Mouse (Mus musculus) lung, adult 18-20 months (tissue): ENCODE results near the gene Stat4.
"Not testable (repeated sequence)": the region's sequence is repeated elsewhere in the genome, so short reads cannot be mapped to it uniquely, and the experiment has no call there.

Experiments
- DNase-seq, 2 experiments: peaks; one replicate each; pipeline ENCODE4 v3.0.0; 2022; ENCODE audit warnings: mixed read lengths in 2 of 2

Stat4 gene

DNA sequence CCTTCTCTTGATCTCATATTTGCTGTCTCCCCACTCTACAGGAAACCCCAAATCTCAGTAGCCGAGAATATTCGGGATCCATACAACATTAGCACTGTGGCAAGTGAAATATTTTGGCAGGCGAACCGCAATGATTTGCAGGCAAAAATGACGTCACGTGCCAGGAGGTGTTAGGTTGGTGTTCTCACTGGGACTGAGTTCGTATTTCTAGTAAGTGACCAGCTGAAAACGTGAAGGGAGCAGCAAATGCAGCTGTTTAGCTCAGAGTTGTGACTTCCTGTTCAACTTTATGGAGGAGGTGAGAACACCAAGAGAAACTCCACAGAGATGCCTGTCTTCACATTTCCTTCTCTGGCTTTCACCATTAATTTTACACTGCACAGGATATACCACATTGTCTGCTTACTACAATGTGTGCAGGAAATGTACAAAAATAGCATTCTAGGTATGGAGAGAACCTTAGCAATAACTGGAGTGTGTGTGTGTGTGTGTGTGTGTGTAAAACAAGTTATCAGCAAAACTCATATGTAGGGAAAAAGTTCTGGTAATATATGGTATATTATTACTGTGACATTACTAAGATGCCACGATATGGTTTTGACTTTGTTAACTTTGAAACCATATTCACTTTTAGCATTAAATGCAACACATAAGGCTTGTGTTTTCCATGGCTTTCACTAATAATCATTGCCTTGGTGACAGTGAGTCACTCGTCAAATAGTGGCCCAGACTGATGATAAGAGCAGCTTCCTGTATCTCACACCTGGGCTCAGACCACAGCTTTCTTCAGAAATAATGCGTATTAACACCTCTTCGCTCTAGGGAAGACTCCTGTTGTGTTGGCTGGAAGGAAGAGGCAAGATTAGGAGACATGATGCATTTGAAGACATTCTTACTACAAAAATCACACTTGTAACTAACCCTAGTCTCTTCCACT, 48.1 kb downstream of the Stat4 start:
- peak in 1 of 2 experiments; percentile 2 for DNase-seq

DNA sequence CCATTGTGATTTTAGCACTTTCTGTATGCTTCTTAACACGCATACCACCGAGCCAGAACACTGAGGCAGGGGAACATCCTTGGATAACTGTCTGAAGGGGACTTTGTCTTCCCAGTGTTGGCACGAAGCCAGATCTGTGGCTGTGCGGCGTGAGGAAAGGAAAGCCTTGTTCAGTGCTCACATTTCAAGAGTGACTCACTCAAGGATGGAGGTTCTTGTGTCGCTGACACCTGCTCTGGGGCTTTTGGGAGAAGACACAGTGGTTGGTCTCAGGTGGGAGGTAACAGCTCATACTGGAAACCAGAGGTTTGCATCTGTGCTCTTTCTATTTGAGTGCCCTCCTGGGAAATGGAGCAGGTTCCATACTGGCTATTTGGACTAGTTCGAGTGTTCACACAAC, 52.2 kb downstream of the Stat4 start:
- DNase-seq = peak in 1 of 2 experiments; percentile 5

DNA sequence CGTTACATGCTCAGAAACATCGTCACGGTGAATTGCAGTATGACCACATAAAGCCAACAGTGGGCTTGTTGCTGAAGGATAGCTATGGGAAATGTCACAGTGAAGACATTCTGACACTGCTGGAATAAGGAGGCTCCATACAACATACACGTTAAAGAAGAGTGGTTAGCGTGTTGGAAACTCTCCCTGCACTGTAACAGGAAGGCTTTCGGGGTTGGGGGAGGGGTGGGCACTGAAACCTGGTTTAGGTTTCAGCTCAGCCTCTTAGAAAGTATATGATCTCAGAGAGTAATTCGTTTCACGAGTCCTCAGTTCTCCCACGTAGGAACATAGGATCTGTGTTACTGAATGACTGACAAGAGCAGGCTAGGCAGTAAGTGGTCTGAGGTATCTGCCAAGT, 52.7 kb downstream of the Stat4 start:
- no peak for DNase-seq

DNA sequence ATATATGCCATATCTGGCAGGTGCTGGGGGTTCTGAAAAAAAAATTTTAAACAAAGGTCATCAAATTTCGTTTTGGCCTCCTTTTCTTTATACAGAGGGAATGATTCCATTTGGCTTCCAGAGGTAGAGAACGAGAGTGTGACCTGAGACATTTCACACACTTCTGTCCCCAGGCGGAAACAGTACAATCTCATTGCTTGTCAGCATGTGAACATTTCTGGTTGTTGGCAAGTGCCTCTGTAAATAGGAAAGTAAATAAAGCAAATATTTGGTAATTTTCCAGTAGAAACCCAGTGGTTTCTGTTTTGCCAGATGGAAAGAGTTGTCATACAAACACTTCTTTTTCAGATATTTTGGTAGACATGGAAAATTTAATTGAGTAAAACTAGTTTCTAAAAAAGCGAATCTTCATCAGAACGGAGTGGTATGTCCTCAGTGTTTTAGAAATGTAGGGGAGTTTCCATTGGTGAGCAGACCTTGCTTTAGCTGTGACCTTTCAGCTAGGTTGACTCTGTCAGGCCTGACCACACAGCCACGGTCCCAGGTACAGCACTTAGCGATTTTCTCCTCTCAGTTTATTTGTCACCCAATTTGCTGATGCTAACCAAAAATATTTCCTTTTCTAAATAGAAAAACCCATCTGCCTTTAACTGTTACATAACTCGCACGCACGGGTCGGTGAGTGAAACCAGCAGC, 53.6 kb downstream of the Stat4 start:
- DNase-seq = peak in 1 of 2 experiments; percentile 28

DNA sequence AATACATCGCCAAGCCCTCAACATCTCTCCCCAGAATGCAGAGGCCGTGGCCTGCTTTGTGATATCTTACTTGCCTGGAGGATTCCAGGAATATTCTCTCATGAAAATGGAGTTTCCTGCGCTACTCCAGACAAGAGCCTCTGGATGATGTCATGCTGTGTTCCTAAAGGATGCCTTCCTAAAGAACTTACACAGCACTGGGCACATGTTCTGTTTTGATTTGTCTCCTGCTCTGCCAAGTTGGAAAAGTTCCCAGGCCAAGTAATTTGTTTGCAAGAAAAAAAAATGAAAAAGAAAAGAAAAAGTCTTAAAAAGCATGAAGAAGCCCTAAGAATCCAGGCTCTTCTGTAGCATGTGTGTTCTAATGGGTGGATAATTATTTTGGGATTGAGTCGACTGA, 56.2 kb downstream of the Stat4 start:
- no peak for DNase-seq

DNA sequence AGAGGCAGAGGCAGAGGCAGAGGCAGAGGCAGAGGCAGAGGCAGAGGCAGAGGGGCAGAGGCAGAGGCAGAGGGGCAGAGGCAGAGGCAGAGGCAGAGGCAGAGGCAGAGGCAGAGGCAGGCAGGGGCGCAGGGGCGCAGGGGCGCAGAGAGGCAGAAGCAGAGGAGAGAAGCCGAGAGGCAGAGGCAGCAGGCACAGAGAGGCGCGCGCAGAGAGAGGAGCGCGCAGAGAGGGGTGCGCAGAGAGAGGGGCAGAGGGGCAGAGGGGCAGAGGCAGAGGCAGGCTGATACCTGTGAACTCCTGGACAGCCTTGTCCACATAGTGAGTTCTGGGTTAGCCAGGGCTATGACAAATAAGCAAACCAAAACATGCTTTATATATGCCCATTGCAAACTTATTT, 59.9 kb downstream of the Stat4 start:
- DNase-seq = not testable (repeated sequence)

DNA sequence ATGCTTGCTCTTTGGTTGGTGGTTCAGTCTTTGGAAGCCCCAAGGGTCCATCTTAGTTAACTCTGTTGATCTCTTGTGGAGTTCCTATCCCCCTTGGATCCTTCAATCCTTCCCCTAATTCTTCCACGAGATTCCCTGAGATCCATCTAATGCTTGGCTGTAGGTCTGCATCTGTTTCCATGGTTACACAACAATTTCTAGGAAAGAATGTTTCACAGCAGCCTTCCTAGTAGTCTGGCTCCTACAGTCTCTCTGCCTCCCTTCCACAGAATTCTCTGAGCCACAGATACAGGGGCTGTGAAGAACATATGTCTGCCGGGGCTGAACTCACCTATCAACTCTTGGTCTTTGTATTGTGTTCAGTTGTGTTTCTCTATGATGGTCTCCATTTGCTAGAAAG, 61.8 kb downstream of the Stat4 start:
- DNase-seq = no peak

DNA sequence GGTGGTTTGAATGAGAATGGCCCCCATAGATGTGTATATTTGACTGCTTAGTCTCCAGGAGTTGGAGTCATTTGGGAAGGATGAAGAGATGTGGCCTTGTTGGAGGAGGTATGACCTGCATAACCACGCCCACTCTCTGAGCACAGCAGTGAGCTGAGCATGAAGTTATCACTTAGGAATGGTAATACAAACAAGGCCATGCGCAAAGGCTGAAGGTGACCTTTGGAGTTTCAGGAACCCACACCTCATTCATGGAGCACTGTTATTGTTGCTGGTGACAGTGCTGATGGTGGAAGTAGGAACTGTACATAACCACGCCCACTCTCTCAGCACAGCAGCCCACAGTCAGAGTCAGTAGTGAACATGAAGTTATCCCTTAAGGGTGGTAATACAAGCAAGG, 62.9 kb downstream of the Stat4 start:
- no peak for DNase-seq

DNA sequence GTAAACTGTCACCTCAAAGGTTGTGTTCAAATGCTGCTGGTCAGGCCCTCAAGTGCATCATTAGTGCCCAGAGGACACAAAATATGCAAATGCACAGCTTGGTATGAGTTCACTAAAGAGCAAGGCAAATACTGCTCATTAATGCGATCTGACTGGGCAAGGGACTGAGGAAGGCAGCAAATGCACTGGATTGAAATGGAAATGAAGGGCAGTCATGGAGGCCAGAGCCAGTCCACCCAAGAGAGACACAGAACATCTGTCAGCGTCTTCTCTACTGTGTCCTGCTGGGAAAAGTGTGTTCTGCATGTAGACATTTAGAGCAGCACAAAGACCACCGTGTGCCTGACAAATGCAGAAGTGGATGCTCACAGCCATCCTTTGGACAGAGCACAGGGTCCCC, 64.6 kb downstream of the Stat4 start:
- DNase-seq = no peak

DNA sequence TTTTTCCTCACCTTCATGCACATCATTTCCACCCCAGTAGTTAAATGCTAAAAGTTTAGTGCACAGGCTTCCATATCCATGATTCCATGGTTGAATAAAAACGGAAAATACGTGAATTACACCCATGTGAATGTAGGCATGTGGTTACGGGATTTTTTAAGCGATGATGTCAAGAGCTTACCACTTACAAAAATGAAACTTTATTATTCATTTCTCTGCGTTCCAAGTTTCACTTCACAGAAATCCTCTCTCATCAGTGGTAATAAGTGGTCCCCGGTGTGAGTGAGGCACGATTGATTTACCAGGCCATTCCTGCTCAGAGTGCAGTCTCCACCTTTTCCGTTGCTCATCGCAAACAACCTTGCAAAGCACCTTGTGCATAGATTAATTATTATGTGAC, 66.0 kb downstream of the Stat4 start:
- no peak for DNase-seq

DNA sequence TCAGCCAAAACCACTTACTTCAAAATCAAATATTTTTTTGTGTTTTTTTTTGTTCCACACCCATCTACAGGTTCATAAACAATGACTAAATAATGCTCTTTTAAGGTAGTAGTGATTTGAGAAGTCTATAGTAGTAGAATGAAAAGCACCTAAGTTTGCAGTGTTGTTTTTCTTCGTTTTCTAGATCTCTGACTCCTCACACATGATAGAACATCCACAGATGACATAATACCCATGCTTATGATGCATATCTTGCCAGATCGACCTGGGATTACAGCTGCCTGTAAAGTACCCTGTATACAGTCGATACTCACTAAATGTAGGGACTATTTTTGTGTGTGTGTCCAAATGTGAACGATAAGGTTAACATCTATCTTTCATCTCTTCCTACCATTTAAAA, 69.0 kb downstream of the Stat4 start:
- no peak for DNase-seq

DNA sequence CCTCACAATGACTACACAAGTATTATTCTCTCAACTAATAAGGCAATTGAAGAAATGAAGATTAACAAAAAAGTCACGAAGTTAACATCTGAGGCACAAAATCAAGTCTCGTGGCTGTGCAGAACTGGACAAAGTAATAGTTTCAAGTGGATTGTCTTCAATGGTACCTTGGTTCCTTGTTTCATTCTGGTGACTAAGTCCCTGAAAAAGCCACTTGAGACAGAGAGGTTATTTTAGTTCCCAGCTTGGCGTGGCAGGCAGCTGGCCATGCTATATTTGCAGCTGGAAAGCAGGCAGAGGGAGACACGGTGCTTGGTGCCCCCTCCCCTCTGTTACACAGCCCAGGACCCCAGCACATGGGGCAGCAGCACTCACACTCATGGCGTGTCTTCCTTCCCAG, 70.2 kb downstream of the Stat4 start:
- DNase-seq = peak; percentile 12 to 28

DNA sequence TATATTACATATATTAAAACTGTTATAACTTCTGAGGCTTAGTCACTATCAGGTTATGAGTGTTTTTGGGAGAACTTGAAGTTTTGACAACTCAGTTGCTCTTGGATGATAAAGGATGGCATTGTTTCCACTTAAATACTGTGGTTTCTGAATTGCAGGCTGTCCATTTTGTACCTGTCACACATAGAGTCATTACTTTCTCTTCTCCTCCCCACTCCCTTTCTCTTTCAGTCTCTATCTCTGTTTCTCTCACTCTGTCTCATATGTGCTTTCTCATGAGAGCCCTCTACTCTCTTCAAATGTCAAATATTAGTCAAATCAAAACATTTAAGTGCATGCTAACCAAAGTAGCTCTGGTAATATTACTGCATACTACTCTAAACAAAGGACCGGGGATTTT, 79.3 kb downstream of the Stat4 start:
- DNase-seq = no peak

DNA sequence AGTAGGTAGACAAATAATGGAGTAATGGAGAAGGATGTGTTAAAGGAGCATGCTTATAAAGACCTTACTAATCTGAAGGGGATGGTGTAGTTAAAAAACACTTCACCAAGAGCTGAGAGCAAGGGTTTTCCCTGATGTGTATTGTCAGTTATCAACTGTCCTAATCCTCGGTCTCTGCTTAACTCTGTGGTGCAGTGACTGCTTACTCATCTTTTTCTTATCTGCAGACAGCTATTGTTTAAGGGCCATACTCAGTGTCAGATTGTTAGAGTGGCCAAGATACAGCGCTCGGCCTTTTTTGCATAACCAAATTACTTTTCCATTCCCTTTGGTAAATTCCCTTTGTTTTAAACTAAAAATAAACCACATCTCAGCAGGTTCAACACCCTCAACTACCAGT, 79.7 kb downstream of the Stat4 start:
- no peak for DNase-seq

DNA sequence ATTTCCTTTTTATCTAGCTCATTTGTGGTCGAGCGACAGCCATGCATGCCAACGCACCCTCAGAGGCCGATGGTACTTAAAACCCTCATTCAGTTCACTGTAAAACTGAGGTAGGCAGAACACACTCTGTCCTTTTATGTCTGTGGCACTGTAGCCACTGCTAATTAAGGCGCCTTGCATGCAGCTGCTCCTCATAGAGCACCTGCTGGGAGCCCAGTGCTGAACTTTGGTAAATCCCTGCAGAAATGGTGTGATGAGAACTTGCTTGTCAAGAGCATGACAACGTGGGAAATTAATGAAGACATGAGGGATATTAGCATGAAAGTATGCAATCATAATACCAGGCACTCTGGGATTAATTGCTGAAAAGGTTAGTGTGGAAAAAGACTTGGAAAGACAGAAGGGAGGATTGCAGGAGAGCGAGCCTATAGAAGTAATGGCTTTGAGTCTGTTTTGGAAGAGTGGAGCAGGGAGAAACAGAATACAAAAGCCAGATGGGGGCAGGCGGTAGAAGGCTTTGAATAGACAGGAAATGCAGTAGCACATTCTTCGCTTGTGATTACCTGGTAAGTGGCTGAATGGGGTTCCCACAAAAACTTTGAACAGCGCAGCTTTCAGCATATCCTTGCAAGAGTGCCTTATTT, 92.9 kb downstream of the Stat4 start:
- no peak for DNase-seq

DNA sequence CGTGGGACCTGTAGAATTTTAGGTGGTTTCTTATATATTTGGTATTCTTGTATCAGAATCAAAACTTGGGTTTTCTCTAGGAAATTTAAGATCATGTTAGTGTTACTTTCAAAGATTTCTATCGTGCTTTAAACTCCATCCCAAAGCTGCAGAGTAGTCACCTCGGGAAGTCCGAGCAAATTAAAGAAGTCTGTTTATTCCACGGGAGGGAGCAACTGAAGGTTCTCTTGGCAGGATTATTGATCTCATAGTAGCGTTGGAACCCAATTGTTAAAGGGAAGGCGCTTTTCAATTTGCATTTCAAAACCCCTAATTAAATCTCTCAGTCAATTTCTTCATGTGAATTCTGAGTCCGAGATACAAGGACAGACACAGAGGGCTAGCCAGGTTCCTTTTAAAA, 93.4 kb downstream of the Stat4 start:
- DNase-seq = no peak

DNA sequence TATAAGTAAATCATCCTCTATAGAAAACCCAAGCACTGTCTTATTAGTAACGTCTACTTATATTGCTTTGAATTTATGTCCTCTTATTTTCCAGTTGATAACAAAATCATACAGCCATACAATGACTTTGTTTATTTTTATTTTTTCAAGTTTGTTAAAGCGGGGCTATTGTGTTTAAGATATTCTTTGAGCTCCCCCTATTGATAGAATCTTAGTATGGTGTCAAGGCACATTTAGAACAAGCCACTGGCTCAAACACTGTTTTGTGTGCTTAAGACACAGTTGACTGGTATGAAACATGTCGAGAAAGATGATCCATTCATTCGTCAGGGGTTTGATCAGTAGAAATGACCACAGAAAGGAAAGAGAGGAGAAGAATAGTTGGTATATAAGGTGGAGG, 99.3 kb downstream of the Stat4 start:
- no peak for DNase-seq

DNA sequence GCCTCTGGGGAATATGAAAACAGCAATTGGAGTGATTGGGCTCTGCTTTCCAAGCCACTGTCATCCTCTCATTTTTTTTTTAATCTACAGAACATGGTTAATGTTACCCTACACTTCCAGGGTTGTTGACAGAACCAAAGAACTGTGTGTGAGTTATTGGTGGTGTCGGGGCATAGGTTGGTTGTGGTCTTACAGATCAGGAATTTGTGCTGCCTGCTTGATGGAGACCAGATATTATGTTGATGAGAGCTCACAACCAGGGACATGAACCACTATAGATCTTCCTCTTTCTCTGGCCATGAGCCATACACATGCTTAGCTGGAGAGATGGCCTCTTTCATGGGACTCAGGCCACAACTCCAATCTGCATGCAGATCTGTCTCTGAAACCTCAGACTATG, 100.2 kb downstream of the Stat4 start:
- DNase-seq = no peak

DNA sequence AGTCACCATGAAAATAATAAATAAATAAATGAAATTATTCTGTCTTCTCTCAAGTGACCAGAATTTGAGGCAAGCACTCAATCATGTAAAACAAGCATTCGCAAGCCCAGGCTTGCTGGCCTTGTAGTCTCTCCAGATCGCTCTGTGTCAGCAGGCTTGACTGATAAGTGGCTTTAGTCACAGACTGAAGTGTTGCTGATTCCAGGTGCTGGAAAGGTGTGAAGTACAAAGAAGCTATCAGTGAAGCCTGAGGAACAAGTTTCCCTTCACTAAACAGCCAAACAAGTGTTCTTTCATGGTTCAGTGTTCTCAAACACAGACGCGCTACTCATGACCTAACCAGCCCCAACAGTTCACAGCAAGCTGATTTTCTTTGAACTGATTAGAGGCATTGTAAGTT, 101.7 kb downstream of the Stat4 start:
- peak in 1 of 2 experiments; percentile 31 for DNase-seq

DNA sequence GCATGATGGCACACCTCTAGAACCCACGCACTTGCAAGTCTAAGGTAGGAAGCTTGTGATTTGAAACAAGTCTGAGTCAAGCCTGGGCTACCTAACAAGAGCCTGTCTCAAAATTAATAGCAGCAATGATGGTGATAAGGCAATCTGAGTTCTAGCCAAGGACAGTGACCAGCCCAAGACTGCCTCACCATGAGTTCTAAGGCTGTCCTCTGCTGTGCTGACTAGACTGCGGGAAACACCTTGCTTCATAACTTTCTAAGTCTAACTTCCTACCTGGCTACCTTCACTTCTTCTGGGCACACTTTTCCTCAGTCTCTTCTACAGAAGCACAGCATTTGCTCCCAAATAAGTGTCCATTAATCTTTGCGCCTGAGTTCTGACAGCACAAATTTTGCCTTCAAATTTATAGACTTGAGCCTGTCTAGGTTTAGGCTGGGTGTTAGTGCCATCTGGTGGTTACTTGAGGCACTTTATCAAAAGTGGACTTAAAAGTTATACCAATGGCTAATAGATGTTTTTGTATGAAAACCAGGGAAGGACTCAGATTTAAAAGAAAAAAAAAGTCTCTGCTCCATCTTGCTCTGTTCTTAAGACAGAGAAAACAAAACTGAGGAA, 111.8 kb downstream of the Stat4 start:
- peak in 1 of 2 experiments; percentile 41 for DNase-seq

DNA sequence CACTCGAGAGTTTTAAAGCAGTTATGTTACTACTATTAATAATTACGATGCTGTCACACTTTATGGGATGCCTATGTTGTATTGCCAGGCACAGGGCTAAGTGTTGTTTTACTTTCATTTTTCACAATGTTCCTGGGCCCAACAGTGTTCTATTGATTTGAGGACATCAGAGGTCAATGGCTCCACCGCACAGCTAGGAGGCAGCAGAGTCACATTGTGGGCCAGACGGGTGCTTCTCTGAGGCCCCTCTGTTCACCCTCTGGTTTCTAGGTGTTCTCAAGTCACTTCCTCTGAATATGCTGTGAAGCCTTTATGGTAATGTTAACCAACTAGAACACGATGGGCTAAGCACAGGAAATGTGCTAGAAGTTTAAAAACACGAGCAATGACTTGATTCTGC, 113.5 kb downstream of the Stat4 start:
- peak; percentile 19 to 20 for DNase-seq

DNA sequence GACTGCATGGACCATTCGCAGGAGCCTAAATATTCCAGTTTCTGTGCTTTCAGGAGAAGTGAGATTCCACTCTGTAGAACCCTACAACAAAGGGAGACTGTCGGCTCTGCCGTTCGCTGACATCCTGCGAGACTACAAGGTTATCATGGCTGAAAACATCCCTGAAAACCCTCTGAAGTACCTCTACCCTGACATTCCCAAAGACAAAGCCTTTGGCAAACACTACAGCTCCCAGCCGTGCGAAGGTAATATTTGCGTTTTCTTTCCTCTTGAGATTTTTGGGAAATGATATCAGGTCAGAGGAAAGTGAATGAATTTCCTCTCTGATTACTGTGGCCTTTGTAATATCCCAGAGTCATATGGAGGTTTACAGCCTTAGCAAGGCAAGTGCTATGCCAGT, 115.8 kb downstream of the Stat4 start:
- no peak for DNase-seq

DNA sequence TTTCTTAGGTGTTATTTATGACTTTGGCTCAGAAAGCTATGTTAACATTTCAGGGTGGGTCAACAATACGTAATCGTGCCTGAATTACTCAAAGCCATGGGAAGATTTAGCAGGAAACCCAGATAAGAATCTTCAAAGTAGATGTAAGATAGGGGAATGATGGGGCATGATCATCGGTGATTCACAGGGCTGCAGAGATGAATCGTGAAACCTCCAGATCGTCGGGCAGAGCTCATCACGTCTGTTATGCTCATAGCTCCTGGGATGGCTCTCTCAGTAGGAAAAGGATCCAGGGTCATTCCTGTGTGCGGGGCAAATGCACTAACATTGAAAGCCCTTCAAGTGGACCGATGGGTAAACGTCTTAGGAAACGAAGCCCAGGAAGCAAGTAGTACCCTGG, 120.3 kb downstream of the Stat4 start:
- no peak for DNase-seq
